Mouse (Mus musculus) intestine, embryonic 14.5 days (tissue): ENCODE results near the gene 4921517D22Rik. TPM values are rescaled to one million over a fixed set of nuclear protein-coding genes. Genes with fewer than 3 reads are reported as not detected.
"Not testable (repeated sequence)": the region's sequence is repeated elsewhere in the genome, so short reads cannot be mapped to it uniquely, and the experiment has no call there.

Experiments used
- ATAC-seq: fragments of 200-750 bp; cut with Nextera tagmentation; replicated peaks from 2 replicates; pipeline ENCODE4 v1.8.0; 2017; ENCODE audit warnings: low read depth, moderate number of reproducible peaks, moderate TSS enrichment, moderate library complexity; ENCODE audit not compliant: low FRiP score, low TSS enrichment
- DNase-seq: peaks from one replicate; pipeline ENCODE4 v3.0.0-alpha.2; 2018; ENCODE audit warnings: low spot score
- H3K27ac ChIP-seq: fragments of 300-500 bp; sonication (generic); 2 replicates; pipeline ENCODE4 v1.5.1; 2014; ENCODE audit warnings: low read depth, mild to moderate bottlenecking, control low read depth
- H3K27me3 ChIP-seq: fragments of 300-500 bp; sonication (generic); replicated peaks from 2 replicates; pipeline ENCODE4 v1.6.1; 2014; ENCODE audit warnings: low read length, control low read depth; ENCODE audit not compliant: control insufficient read depth, insufficient read depth
- H3K36me3 ChIP-seq: fragments of 300-500 bp; sonication (generic); 2 replicates; pipeline ENCODE4 v1.6.1; 2014; ENCODE audit warnings: low read length, control low read depth; ENCODE audit not compliant: control insufficient read depth, insufficient read depth
- H3K4me1 ChIP-seq: fragments of 300-500 bp; sonication (generic); replicated peaks from 2 replicates; pipeline ENCODE4 v1.6.1; 2014; ENCODE audit warnings: low read length, control low read depth, mixed read lengths; ENCODE audit not compliant: control insufficient read depth, insufficient read depth
- H3K4me2 ChIP-seq: fragments of 300-500 bp; sonication (generic); 2 replicates; pipeline ENCODE4 v1.6.1; 2014; ENCODE audit warnings: low read length
- H3K4me3 ChIP-seq: fragments of 300-500 bp; sonication (generic); 2 replicates; pipeline ENCODE4 v1.5.1; 2014; ENCODE audit warnings: low read depth, low read length, control low read depth, mixed read lengths
- H3K9ac ChIP-seq: fragments of 300-500 bp; sonication (generic); 2 replicates; pipeline ENCODE4 v1.6.1; 2014; ENCODE audit warnings: mild to moderate bottlenecking, low read length
- H3K9me3 ChIP-seq: fragments of 300-500 bp; sonication (generic); 2 replicates; pipeline ENCODE4 v1.6.1; 2016; ENCODE audit warnings: low read length, control low read depth; ENCODE audit not compliant: control insufficient read depth
- WGBS: fragments of 180-500 bp; shearing (Covaris S2); extraction: QIAGEN DNeasy Blood & Tissue Kit; methylation state at CpG from one replicate; pipeline ENCODE4 v1.1.7; 2014; 5-methylcytosine and 5-hydroxymethylcytosine counted together
- polyA plus RNA-seq: library from polyadenylated mRNA; unstranded; fragments of >200 nt; fragmentation: Nextera tagmentation; extraction: Ambion mirVana; gene quantifications from 2 replicates; pipeline ENCODE4 v1.2.1, GENCODE M21; 2014

Gene 4921517D22Rik
- not detected in 2 replicates for polyA plus RNA-seq

DNA sequence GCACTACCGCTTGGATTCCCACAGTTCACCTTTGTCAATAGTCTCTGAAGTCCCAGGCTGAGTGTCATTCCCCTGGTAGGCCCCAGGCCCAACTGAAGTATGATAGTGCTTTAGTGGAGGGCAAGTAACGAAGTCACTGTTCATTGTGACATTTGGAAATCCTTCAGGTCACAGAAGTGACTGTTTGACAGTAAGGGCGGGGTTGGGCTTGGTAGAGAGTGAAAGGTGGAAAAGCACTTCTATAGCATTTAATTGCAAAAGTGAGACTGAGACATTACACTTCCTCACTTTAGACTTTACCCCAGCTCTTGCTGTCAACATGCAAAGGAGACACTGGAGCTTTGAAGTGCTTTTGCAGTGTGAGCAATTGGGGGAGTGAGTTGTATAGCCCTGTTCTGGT is at the start of gene 4921517D22Rik:
Gene 4921517D22Rik (minus strand): TSS at position 101 of the 400 bp plus-strand sequence.
- Histone ChIP-seq H3K27me3 (no peaks in the 10 kb centered on the region), H3K9me3 (no peaks in the 10 kb centered on the region), H3K36me3 (no peaks in the 10 kb centered on the region), H3K27ac (no peak within 1 kb of the TSS), H3K4me1 (no peaks in the 10 kb centered on the region), H3K4me3 (no peak within 1 kb of the TSS), H3K9ac (no peak within 1 kb of the TSS), H3K4me2 (no peak within 1 kb of the TSS)
- DNase-seq (no peak), ATAC-seq (no peak)
- WGBS: 91% methylated on average over 3 of the region's 3 CpGs

DNA sequence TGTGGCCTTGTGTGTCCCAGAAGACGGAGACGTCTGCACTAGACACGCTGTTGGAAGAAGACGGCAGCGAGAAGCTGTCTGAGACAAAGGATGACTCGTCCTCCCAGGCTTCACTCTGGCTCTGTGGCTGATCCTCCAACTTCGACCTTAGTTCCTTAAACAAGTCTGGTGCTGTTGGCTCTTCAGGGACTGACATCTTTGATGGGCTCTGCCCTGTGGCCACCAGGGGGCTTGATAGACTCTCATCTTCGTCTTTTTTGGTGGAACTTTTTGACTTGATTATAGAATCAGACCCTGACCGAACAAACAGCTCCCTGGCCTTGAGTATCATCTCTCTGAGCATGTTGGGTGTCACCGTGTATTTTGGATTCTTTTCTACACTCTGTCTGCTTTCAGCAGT is 47.8 kb upstream of the 4921517D22Rik start:
- no peaks in the 10 kb centered on the region for H3K36me3 ChIP-seq
- H3K9me3 ChIP-seq: no peaks in the 10 kb centered on the region
- ATAC-seq (no peak), DNase-seq (no peak)
- no peak overlapping the region for H3K4me2 ChIP-seq
- no peak overlapping the region for H3K27ac ChIP-seq
- 78% methylated on average over 10 of the region's 10 CpGs for WGBS
- H3K27me3 ChIP-seq: no peaks in the 10 kb centered on the region
- no peak overlapping the region for H3K4me3 ChIP-seq
- H3K9ac ChIP-seq: no peak overlapping the region
- no peaks in the 10 kb centered on the region for H3K4me1 ChIP-seq

DNA sequence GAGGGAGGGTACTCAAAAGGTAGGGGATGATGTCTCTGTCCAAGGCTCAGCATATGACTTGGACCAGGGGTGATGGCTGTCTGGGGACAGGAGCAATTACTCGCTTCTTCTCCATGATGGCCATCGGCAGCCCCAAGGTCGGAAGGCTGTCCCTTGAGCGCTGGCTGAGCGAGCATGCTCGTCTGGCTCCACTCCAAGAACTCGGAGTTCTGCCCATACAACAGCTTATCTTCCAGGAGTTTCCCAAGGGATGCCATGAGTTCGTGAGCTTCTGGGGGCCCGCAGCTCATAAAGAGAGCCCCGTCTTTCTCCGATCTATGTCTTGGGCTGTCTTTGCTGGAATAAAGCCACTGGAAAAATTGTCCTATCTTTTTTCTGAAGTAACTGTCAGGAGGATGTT is 47.2 kb upstream of the 4921517D22Rik start:
- no peak for DNase-seq
- Histone ChIP-seq H3K4me3 (no peak overlapping the region), H3K9me3 (no peaks in the 10 kb centered on the region), H3K9ac (no peak overlapping the region), H3K4me2 (no peak overlapping the region), H3K4me1 (no peaks in the 10 kb centered on the region), H3K36me3 (no peaks in the 10 kb centered on the region), H3K27ac (no peak overlapping the region), H3K27me3 (no peaks in the 10 kb centered on the region)
- WGBS: 86% methylated on average over 11 of the region's 11 CpGs
- ATAC-seq: no peak

DNA sequence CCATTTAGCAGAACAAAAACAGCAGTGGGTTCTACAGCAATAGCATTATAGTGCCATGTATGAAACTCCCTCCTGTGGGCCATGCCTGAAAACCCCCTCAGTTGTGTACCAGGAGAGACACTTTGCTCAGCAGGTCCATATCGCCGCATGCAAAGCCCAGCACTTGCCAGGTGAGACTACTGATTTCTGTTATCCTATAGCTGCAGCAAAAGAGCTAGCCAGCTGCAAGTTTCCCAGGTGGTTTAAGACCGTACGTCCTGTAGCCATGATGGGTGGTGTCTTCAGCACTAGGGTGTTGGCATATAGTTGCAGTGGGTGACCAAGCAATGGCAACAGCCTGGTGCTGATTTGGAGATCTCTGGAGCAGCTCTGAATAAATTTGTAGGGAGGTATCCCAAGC is 45.5 kb upstream of the 4921517D22Rik start:
- no peak for ATAC-seq

GRCm38 (mm10) chr13:59738455-59738854 is 44.5 kb upstream of the 4921517D22Rik start:
- Histone ChIP-seq H3K4me2 (no peak overlapping the region), H3K27me3 (no peaks in the 10 kb centered on the region), H3K9me3 (no peaks in the 10 kb centered on the region), H3K36me3 (no peaks in the 10 kb centered on the region), H3K4me3 (no peak overlapping the region), H3K27ac (no peak overlapping the region), H3K4me1 (no peaks in the 10 kb centered on the region), H3K9ac (no peak overlapping the region)
- DNase-seq (no peak), ATAC-seq (no peak)
- 87% methylated on average over 2 of the region's 2 CpGs for WGBS

More for the DNA sequence above, 45.5 kb upstream of the 4921517D22Rik start:
- Histone ChIP-seq H3K27me3 (no peaks in the 10 kb centered on the region), H3K4me2 (no peak overlapping the region), H3K4me3 (no peak overlapping the region), H3K36me3 (no peaks in the 10 kb centered on the region), H3K9me3 (no peaks in the 10 kb centered on the region), H3K4me1 (no peaks in the 10 kb centered on the region), H3K9ac (no peak overlapping the region), H3K27ac (no peak overlapping the region)
- 87% methylated on average over 4 of the region's 4 CpGs for WGBS
- DNase-seq: no peak

GRCm38 (mm10) chr13:59735190-59735589 is 41.3 kb upstream of the 4921517D22Rik start:
- H3K4me1 ChIP-seq: no peaks in the 10 kb centered on the region
- H3K9ac ChIP-seq: no peak overlapping the region
- H3K4me2 ChIP-seq: no peak overlapping the region
- no peaks in the 10 kb centered on the region for H3K36me3 ChIP-seq
- DNase-seq (no peak), ATAC-seq (peak; percentile 40)
- H3K27me3 ChIP-seq: no peaks in the 10 kb centered on the region
- no peak overlapping the region for H3K27ac ChIP-seq
- 19% methylated on average over 3 of the region's 3 CpGs for WGBS
- H3K4me3 ChIP-seq: no peak overlapping the region
- H3K9me3 ChIP-seq: no peaks in the 10 kb centered on the region

DNA sequence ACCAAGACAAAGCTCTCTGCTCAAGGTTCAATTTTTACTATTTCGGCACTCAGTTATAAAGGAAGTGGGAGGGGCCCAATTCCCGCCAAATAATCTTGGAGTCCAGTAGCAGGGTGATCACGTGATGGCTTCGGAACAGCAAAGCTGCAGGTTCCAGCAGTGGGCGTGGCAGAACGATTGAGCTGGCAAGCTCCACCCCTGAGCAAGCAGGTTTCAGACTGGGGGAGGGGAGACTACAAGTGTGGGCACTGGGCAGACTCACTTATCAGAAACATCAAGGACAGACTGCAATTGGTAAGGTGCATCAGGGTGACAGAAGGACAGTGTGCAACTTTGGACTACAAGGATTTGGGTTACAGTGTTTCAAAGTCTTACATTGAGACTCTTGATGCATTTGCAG is 40.4 kb upstream of the 4921517D22Rik start:
- DNase-seq, H3K4me1 ChIP-seq, H3K9ac ChIP-seq, H3K4me2 ChIP-seq, H3K4me3 ChIP-seq, H3K9me3 ChIP-seq, ATAC-seq, H3K27ac ChIP-seq, H3K36me3 ChIP-seq, H3K27me3 ChIP-seq: not testable (repeated sequence)
- WGBS: 24% methylated on average over 6 of the region's 6 CpGs

DNA sequence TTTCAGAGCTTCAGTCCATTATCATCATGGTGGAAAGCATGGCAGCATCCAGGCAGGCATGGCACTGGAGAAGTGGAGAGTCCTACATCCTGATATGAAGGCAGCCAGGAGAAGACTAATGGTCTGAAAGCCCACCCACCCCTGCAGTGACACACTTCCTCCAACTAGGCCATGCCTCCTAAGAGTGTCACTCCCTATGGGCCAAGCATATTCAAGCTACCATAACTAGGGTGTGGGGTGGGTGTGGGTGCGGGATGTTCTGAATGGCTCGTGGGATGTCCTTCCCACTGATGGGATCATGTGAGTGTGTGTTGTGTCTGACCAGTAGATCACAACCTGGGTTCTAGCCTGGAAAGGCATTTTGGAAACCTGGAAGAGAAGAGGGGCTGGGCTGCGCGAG is 40.0 kb upstream of the 4921517D22Rik start:
- Histone ChIP-seq H3K27me3 (no peaks in the 10 kb centered on the region), H3K9me3 (no peaks in the 10 kb centered on the region), H3K4me3 (no peak overlapping the region), H3K4me1 (no peaks in the 10 kb centered on the region), H3K36me3 (no peaks in the 10 kb centered on the region), H3K27ac (no peak overlapping the region), H3K9ac (no peak overlapping the region), H3K4me2 (no peak overlapping the region)
- 82% methylated on average over 2 of the region's 4 CpGs for WGBS
- DNase-seq: no peak
- no peak for ATAC-seq

DNA sequence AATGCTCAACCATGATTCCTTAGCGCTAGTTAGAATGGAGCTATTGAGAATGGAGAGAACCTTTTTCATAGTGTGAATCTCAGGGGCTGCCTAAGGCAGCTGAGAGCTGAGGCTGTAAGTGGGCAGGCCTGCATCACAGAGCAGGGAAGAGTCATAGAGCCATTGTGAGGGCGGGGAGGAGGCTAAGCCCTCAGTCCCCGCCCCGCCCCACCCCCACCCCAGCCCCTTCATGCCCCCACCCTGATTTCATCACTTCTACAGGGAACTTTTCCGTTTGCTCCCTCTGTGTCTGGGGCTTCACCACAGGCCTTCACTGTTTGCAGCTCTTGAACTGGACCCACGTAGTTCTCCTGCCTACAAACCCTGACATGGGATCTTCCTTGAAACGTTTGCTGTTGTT is 37.7 kb upstream of the 4921517D22Rik start, which contains the start of gene Spata31d1d:
Gene Spata31d1d (minus strand): TSS at position 101 of the 400 bp plus-strand sequence.
- no peak for ATAC-seq
- no peak within 1 kb of the TSS for H3K27ac ChIP-seq
- H3K4me3 ChIP-seq: no peak within 1 kb of the TSS
- H3K27me3 ChIP-seq: no peaks in the 10 kb centered on the region
- H3K4me1 ChIP-seq: no peaks in the 10 kb centered on the region
- no peak for DNase-seq
- H3K9ac ChIP-seq: no peak within 1 kb of the TSS
- no peaks in the 10 kb centered on the region for H3K36me3 ChIP-seq
- no peak within 1 kb of the TSS for H3K4me2 ChIP-seq
- H3K9me3 ChIP-seq: no peaks in the 10 kb centered on the region
- 40% methylated on average over 7 of the region's 7 CpGs for WGBS
